Mouse (Mus musculus) MEL (cell line): ENCODE measurements around the gene Lcmt2. TPM values are rescaled to one million over a fixed set of nuclear protein-coding genes. Genes with fewer than 3 reads are reported as not detected.

Source experiments
- DNase-seq: peaks from one replicate; pipeline ENCODE4 v3.0.0; 2011; ENCODE audit warnings: low read depth, low spot score
- H3K27ac ChIP-seq: 2 replicates; pipeline ENCODE4 v1.5.1; 2012; ENCODE audit warnings: low read depth, mild to moderate bottlenecking, control low read depth, low read length, moderate library complexity; ENCODE audit not compliant: control insufficient read depth
- H3K27me3 ChIP-seq, 2 experiments: fragments of 150-350 bp in 1 of 2; sonication (generic) in 1 of 2; 2 replicates each; pipeline ENCODE4 v1.6.1; 2012; ENCODE audit warnings: low read length in 2 of 2, mild to moderate bottlenecking in 2 of 2, improper control_type of control experiment in 1 of 2, moderate library complexity in 1 of 2; ENCODE audit not compliant: insufficient read depth in 2 of 2, control insufficient read depth in 1 of 2
- H3K36me3 ChIP-seq, 2 experiments: 2 replicates each; pipeline ENCODE4 v1.6.1; 2012 to 2014; ENCODE audit warnings: low read length in 2 of 2, improper control_type of control experiment in 1 of 2, inconsistent platforms in 1 of 2, mild to moderate bottlenecking in 1 of 2; ENCODE audit not compliant: insufficient read depth in 2 of 2, control insufficient read depth in 1 of 2
- H3K4me1 ChIP-seq, 2 experiments: fragments of 150-350 bp in 1 of 2; sonication (generic) in 1 of 2; 2 replicates each; pipeline ENCODE4 v1.6.1; 2012; ENCODE audit warnings: low read length in 2 of 2, improper control_type of control experiment in 1 of 2, mild to moderate bottlenecking in 1 of 2; ENCODE audit not compliant: insufficient read depth in 2 of 2, control insufficient read depth in 1 of 2
- H3K4me3 ChIP-seq, 2 experiments: fragments of 150-350 bp in 1 of 2; sonication (generic) in 1 of 2; 2 replicates each; pipeline ENCODE4 v1.5.1; 2012; ENCODE audit warnings: low read depth in 2 of 2, low read length in 2 of 2, mild to moderate bottlenecking in 2 of 2, moderate library complexity in 2 of 2, control low read depth in 1 of 2, improper control_type of control experiment in 1 of 2; ENCODE audit not compliant: control insufficient read depth in 1 of 2, insufficient read depth in 1 of 2
- H3K79me2 ChIP-seq: 2 replicates; pipeline ENCODE4 v1.6.1; 2012; ENCODE audit warnings: mild to moderate bottlenecking, low read length, moderate library complexity; ENCODE audit not compliant: control insufficient read depth, poor library complexity, insufficient read depth
- H3K9ac ChIP-seq: 2 replicates; pipeline ENCODE4 v1.6.1; 2012; ENCODE audit warnings: low read depth, mild to moderate bottlenecking, control low read depth, low read length, moderate library complexity; ENCODE audit not compliant: control insufficient read depth, poor library complexity, severe bottlenecking
- H3K9me3 ChIP-seq: fragments of 150-350 bp; sonication (generic); replicated peaks from 2 replicates; pipeline ENCODE4 v1.6.1; 2012; ENCODE audit warnings: mild to moderate bottlenecking, low read length, improper control_type of control experiment, moderate library complexity; ENCODE audit not compliant: insufficient read depth
- BHLHE40 ChIP-seq: IDR thresholded peaks from 2 replicates; pipeline ENCODE4 v1.6.1; 2012; ENCODE audit warnings: low read depth, mild to moderate bottlenecking, inconsistent platforms, low read length, improper control_type of control experiment, borderline replicate concordance
- CHD1 ChIP-seq: IDR thresholded peaks from 2 replicates; pipeline ENCODE4 v1.6.1; 2012; ENCODE audit warnings: low read depth, mild to moderate bottlenecking, inconsistent platforms, low read length, improper control_type of control experiment
- CTCF ChIP-seq, 3 experiments: IDR thresholded peaks in 2 of 3; conservative IDR thresholded peaks in 1 of 3; 2 replicates each; pipeline ENCODE4 v1.5.1; 2011 to 2012; ENCODE audit warnings: low read length in 3 of 3, low read depth in 2 of 3, mild to moderate bottlenecking in 2 of 3, improper control_type of control experiment in 1 of 3, inconsistent platforms in 1 of 3, mixed read lengths in 1 of 3, moderate library complexity in 1 of 3; ENCODE audit not compliant: control insufficient read depth in 1 of 3, insufficient read depth in 1 of 3, poor library complexity in 1 of 3, severe bottlenecking in 1 of 3
- ETS1 ChIP-seq: IDR thresholded peaks from 2 replicates; pipeline ENCODE4 v1.6.1; 2012; ENCODE audit warnings: low read depth, mild to moderate bottlenecking, inconsistent platforms, low read length, improper control_type of control experiment, moderate library complexity
- GABPA ChIP-seq: IDR thresholded peaks from 2 replicates; pipeline ENCODE4 v1.6.1; 2012; ENCODE audit warnings: low read depth, mild to moderate bottlenecking, inconsistent platforms, low read length, improper control_type of control experiment, moderate library complexity
- GATA1 ChIP-seq: IDR thresholded peaks from 2 replicates; pipeline ENCODE4 v1.6.1; 2011; ENCODE audit warnings: low read depth, low read length, improper control_type of control experiment
- NELFE ChIP-seq: IDR thresholded peaks from 2 replicates; pipeline ENCODE4 v1.6.1; 2011; ENCODE audit warnings: low read depth, low read length, improper control_type of control experiment
- POLR2A ChIP-seq, 2 experiments: IDR thresholded peaks; 2 replicates each; pipeline ENCODE4 v1.6.1; 2011 to 2012; ENCODE audit warnings: low read length in 2 of 2, mild to moderate bottlenecking in 2 of 2, control low read depth in 1 of 2, improper control_type of control experiment in 1 of 2, low read depth in 1 of 2, moderate library complexity in 1 of 2; ENCODE audit not compliant: control insufficient read depth in 1 of 2, insufficient read depth in 1 of 2, poor library complexity in 1 of 2
- RAD21 ChIP-seq: IDR thresholded peaks from 2 replicates; pipeline ENCODE4 v1.6.1; 2011; ENCODE audit warnings: mild to moderate bottlenecking, low read depth, low read length, improper control_type of control experiment
- SIN3A ChIP-seq: IDR thresholded peaks from 2 replicates; pipeline ENCODE4 v1.6.1; 2012; ENCODE audit warnings: low read length, improper control_type of control experiment, inconsistent platforms
- SMC3 ChIP-seq: IDR thresholded peaks from 2 replicates; pipeline ENCODE4 v1.6.1; 2011; ENCODE audit warnings: low read depth, low read length, improper control_type of control experiment
- TBP ChIP-seq: IDR thresholded peaks from 2 replicates; pipeline ENCODE4 v1.8.0; 2011; ENCODE audit warnings: low read depth, low read length, improper control_type of control experiment
- USF1 ChIP-seq: IDR thresholded peaks from 2 replicates; pipeline ENCODE4 v1.6.1; 2014; ENCODE audit warnings: low read depth, mild to moderate bottlenecking, inconsistent platforms, low read length, improper control_type of control experiment, moderate library complexity
- ZC3H11A ChIP-seq: IDR thresholded peaks from 2 replicates; pipeline ENCODE4 v1.6.1; 2012; ENCODE audit warnings: low read depth, mild to moderate bottlenecking, inconsistent platforms, low read length, improper control_type of control experiment
- ZKSCAN1 ChIP-seq: IDR thresholded peaks from 2 replicates; pipeline ENCODE4 v1.6.1; 2012; ENCODE audit warnings: low read depth, mild to moderate bottlenecking, inconsistent platforms, low read length, improper control_type of control experiment, moderate library complexity
- ZMIZ1 ChIP-seq: IDR thresholded peaks from 2 replicates; pipeline ENCODE4 v1.6.1; 2012; ENCODE audit warnings: low read depth, mild to moderate bottlenecking, inconsistent platforms, low read length, improper control_type of control experiment, moderate library complexity
- ZNF384 ChIP-seq: IDR thresholded peaks from 2 replicates; pipeline ENCODE4 v1.6.1; 2012; ENCODE audit warnings: low read depth, mild to moderate bottlenecking, inconsistent platforms, low read length, improper control_type of control experiment
- polyA plus RNA-seq, 2 experiments: library from polyadenylated mRNA; stranded (reverse) in 1 of 2; unstranded in 1 of 2; fragments of >175 nt in 1 of 2; fragments of >200 nt in 1 of 2; gene quantifications; 2 replicates each; pipeline versions ENCODE4 v1.2.1 to v1.2.4; 2012; ENCODE audit warnings: low replicate concordance in 2 of 2, low read depth in 1 of 2; ENCODE audit not compliant: insufficient read length in 2 of 2, insufficient read depth in 1 of 2, missing spikeins in 1 of 2
- total RNA-seq: library from RNA; depleted of rRNA; stranded (reverse); fragments of 300-350 nt; gene quantifications from 2 replicates; pipeline ENCODE4 v1.2.3, GENCODE M21; 2012

Lcmt2 gene
- total and polyA plus RNA-seq, 3 experiments = 12.9 to 13.2 TPM; not detected in 1

GRCm38 (mm10) chr2:121089751-121090150, 50.7 kb downstream of the Lcmt2 start:
- TF ChIP-seq CHD1 (no peak), SIN3A (no peak), ZMIZ1 (no peak), SMC3 (no peak), POLR2A (IDR thresholded peaks at IDR 0.05; ENCODE audit: control insufficient read depth in 1 of 2, insufficient read depth in 1 of 2, low read depth in 1 of 2, low read length in 2 of 2, poor library complexity in 1 of 2) (no peak), ZNF384 (no peak), BHLHE40 (no peak), CTCF (IDR thresholded peaks at IDR 0.05 in 2 of 3, conservative IDR thresholded peaks at IDR 0.05 in 1 of 3; ENCODE audit: control insufficient read depth in 1 of 3, insufficient read depth in 1 of 3, low read depth in 2 of 3, low read length in 3 of 3, poor library complexity in 1 of 3, severe bottlenecking in 1 of 3) (no peak), TBP (no peak), ZKSCAN1 (no peak), NELFE (no peak), USF1 (no peak), GATA1 (no peak), GABPA (no peak)
- TF ChIP-seq, all 39 proteins: peak for 0
- no peaks in the 10 kb centered on the region for H3K4me1 ChIP-seq
- H3K9ac ChIP-seq = no peak overlapping the region
- no peaks in the 10 kb centered on the region for H3K9me3 ChIP-seq
- peaks cover 0 to 6% of the 10 kb centered on the region in 2 experiments; a peak in 2 of 4 replicates for H3K27me3 ChIP-seq
- no peak overlapping the region for H3K27ac ChIP-seq
- no peaks in the 10 kb centered on the region for H3K36me3 ChIP-seq
- no peak overlapping the region for H3K4me3 ChIP-seq
- H3K79me2 ChIP-seq = no peaks in the 10 kb centered on the region
- no peak for DNase-seq

- Histone ChIP-seq H3K27me3 (peaks cover 0 to 6% of the 10 kb centered on the region in 2 experiments; a peak in 1 of 4 replicates), H3K27ac (no peak overlapping the region), H3K9me3 (no peaks in the 10 kb centered on the region), H3K36me3 (no peaks in the 10 kb centered on the region), H3K9ac (no peak overlapping the region), H3K4me3 (no peak overlapping the region), H3K4me1 (no peaks in the 10 kb centered on the region), H3K79me2 (no peaks in the 10 kb centered on the region)
- peak; percentile 34 for DNase-seq
- peak; percentile 57 for TF ChIP-seq SMC3
- TF ChIP-seq ETS1 = no peak
- peak; percentile 39 to 53 (median 48) for TF ChIP-seq CTCF (IDR thresholded peaks at IDR 0.05 in 2 of 3, conservative IDR thresholded peaks at IDR 0.05 in 1 of 3; ENCODE audit: control insufficient read depth in 1 of 3, insufficient read depth in 1 of 3, low read depth in 2 of 3, low read length in 3 of 3, poor library complexity in 1 of 3, severe bottlenecking in 1 of 3)
- TF ChIP-seq RAD21 = peak; percentile 50
- TF ChIP-seq ZC3H11A = 0 out of 2 replicates have a peak, but pooled peaks have one; percentile 6
Observed at GRCm38 (mm10) chr2:121088507-121088906, 51.9 kb downstream of the Lcmt2 start.
